ENCODE assay signal across 8 mouse cellular contexts in the genomic region with DNA sequence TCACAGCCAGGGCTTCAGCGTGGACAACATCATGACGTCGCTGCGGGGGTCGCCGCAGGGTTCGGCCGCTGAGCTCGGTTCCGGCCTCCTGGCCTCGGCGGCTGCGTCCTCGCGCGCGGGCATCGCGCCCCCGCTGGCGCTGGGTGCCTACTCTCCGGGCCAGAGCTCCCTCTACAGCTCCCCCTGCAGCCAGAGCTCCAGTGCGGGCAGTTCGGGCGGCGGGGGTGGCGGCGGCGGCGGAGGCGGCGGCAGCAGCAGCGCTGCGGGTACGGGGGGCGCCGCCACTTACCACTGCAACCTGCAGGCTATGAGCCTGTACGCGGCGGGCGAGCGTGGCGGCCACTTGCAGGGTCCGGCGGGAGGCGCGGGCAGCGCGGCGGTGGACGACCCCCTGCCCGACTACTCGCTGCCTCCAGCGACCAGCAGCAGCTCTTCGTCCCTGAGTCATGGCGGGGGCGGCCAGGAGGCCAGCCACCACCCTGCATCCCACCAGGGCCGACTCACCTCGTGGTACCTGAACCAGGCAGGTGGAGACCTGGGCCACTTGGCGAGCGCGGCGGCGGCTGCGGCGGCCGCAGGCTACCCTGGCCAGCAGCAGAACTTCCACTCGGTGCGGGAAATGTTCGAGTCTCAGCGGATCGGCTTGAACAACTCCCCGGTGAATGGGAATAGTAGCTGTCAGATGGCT. TPM values are rescaled to one million over a fixed set of nuclear protein-coding genes. Genes with fewer than 3 reads are reported as not detected.
A peak's percentile ranks its signal among the peaks of the same experiment; 100 is the strongest.
DNase-seq lines count a peak whose midpoint lies in the region; ATAC-seq and TF ChIP-seq lines count a peak whose summit lies in the region.

No protein-coding gene starts in this region.

- no peaks in the 10 kb centered on the region for H3K79me2 ChIP-seq in liver, adult 2 months (ENCODE audit: control insufficient read depth, insufficient read depth, low read length)

- H3K36me3 ChIP-seq in E14TG2a.4 (ENCODE audit: insufficient read depth, low read length) = no peaks in the 10 kb centered on the region
- H3K36me3 ChIP-seq in hindbrain, embryonic 12.5 days = no peaks in the 10 kb centered on the region
- no peaks in the 10 kb centered on the region for H3K36me3 ChIP-seq in liver, adult 2 months (ENCODE audit: control insufficient read depth, insufficient read depth, low read length)
- no peaks in the 10 kb centered on the region for H3K36me3 ChIP-seq in neural tube, embryonic 11.5 days (ENCODE audit: control insufficient read depth, insufficient read depth, low read length)

- H3K9ac ChIP-seq in hindbrain, embryonic 12.5 days = peak overlapping the region; percentile 73
- peak overlapping the region; percentile 21 for H3K9ac ChIP-seq in liver, adult 2 months (ENCODE audit: low read depth, low read length)
- H3K9ac ChIP-seq in neural tube, embryonic 11.5 days (ENCODE audit: low read length) = peak overlapping the region; percentile 79

- H3K4me1 ChIP-seq in E14TG2a.4 (replicated peaks; ENCODE audit: low read depth, low read length) = peaks cover 28% of the 10 kb centered on the region
- H3K4me1 ChIP-seq in embryonic fibroblast, embryonic 13.5 days (ENCODE audit: control insufficient read depth, insufficient read depth, low read length) = no peaks in the 10 kb centered on the region
- H3K4me1 ChIP-seq in hindbrain, embryonic 12.5 days = peaks cover 29% of the 10 kb centered on the region
- peaks cover 6% of the 10 kb centered on the region for H3K4me1 ChIP-seq in liver, adult 2 months (ENCODE audit: control insufficient read depth, insufficient read depth, low read length)
- H3K4me1 ChIP-seq in neural tube, embryonic 11.5 days (ENCODE audit: control insufficient read depth, insufficient read depth, low read length) = peaks cover 7% of the 10 kb centered on the region; the same call in 1 of the 2 replicates

- no peaks in the 10 kb centered on the region for H3K9me3 ChIP-seq in E14TG2a.4 (ENCODE audit: low read length)
- no peaks in the 10 kb centered on the region for H3K9me3 ChIP-seq in hindbrain, embryonic 12.5 days (replicated peaks)
- H3K9me3 ChIP-seq in neural tube, embryonic 11.5 days (ENCODE audit: control insufficient read depth, low read length) = no peaks in the 10 kb centered on the region

- TF ChIP-seq CTCF in E14TG2a.4 (conservative IDR thresholded peaks at IDR 0.05; ENCODE audit: low read length) = no peak
- TF ChIP-seq CTCF in embryonic fibroblast, embryonic 13.5 days (IDR thresholded peaks at IDR 0.05; ENCODE audit: borderline replicate concordance, insufficient read depth, low read length) = no peak
- peak; percentile 28; the same call in 1 of the 2 replicates for TF ChIP-seq CTCF in liver, adult 2 months (IDR thresholded peaks at IDR 0.05; ENCODE audit: low read depth, low read length)

- H3K4me3 ChIP-seq in E14TG2a.4 (replicated peaks; ENCODE audit: low read length) = peak overlapping the region; percentile 74
- peak overlapping the region; percentile 80 for H3K4me3 ChIP-seq in embryonic fibroblast, embryonic 13.5 days (ENCODE audit: insufficient read depth, low read length)
- H3K4me3 ChIP-seq in hindbrain, embryonic 12.5 days = peak overlapping the region; percentile 44
- H3K4me3 ChIP-seq in liver, adult 2 months (ENCODE audit: insufficient read depth, low read depth, low read length) = peak overlapping the region; percentile 65
- H3K4me3 ChIP-seq in neural tube, embryonic 11.5 days (ENCODE audit: low read depth, low read length) = peak overlapping the region; percentile 57

- H3K4me2 ChIP-seq in hindbrain, embryonic 12.5 days (replicated peaks) = peak overlapping the region; percentile 80
- peak overlapping the region; percentile 75 for H3K4me2 ChIP-seq in neural tube, embryonic 11.5 days (ENCODE audit: low read depth)

- TF ChIP-seq POLR2A in embryonic fibroblast, embryonic 13.5 days (IDR thresholded peaks at IDR 0.05; ENCODE audit: low read depth, low read length) = no peak
- no peak for TF ChIP-seq POLR2A in liver, adult 2 months (IDR thresholded peaks at IDR 0.05; ENCODE audit: extremely low read depth, insufficient read depth, low read length)

- DNase-seq in 416B (ENCODE audit: low read depth) = peak; percentile 52
- DNase-seq in liver, adult 2 months (ENCODE audit: extremely low read depth, low read depth, low spot score) = no peak
- no peak for DNase-seq in neural tube, embryonic 11.5 days (ENCODE audit: low spot score)
- no peak for DNase-seq in frontal cortex, postnatal 14 days (ENCODE audit: low spot score in 2 of 2)
- no peak for DNase-seq in right cerebral cortex, postnatal 14 days

- WGBS in hindbrain, embryonic 12.5 days = under 1% methylated on average over 72 of the region's 73 CpGs
- 3% methylated on average over 72 of the region's 73 CpGs for WGBS in liver, adult 2 months
- under 1% methylated on average over 68 of the region's 73 CpGs for WGBS in neural tube, embryonic 11.5 days

- H3K27me3 ChIP-seq in E14TG2a.4 (ENCODE audit: insufficient read depth, low read length) = peaks cover 91% of the 10 kb centered on the region
- H3K27me3 ChIP-seq in hindbrain, embryonic 12.5 days = peaks cover 84% of the 10 kb centered on the region
- peaks cover 40% of the 10 kb centered on the region for H3K27me3 ChIP-seq in liver, adult 2 months (ENCODE audit: control insufficient read depth, insufficient read depth, low read length)
- peaks cover 92% of the 10 kb centered on the region for H3K27me3 ChIP-seq in neural tube, embryonic 11.5 days (ENCODE audit: control insufficient read depth, insufficient read depth, low read length)

- H3K27ac ChIP-seq in embryonic fibroblast, embryonic 13.5 days (ENCODE audit: insufficient read depth, low read length) = peak overlapping the region; percentile 95
- peak overlapping the region; percentile 89 for H3K27ac ChIP-seq in hindbrain, embryonic 12.5 days
- H3K27ac ChIP-seq in liver, adult 2 months (replicated peaks; ENCODE audit: insufficient read depth, low read depth, low read length) = no peak overlapping the region
- H3K27ac ChIP-seq in neural tube, embryonic 11.5 days (ENCODE audit: low read depth, low read length) = peak overlapping the region; percentile 93

- no peak for ATAC-seq in hindbrain, embryonic 12.5 days (ENCODE audit: low FRiP score)
- ATAC-seq in neural tube, embryonic 11.5 days (ENCODE audit: insufficient read depth, low FRiP score, low TSS enrichment) = no peak

RNA-seq across cellular contexts. Expression of a gene that starts 1.8 kb away (rescaled TPM):
- 14.4 and 19.7 TPM in 2 replicates for polyA plus RNA-seq in embryonic fibroblast, embryonic 13.5 days (2011; ENCODE audit: insufficient read length, low read depth, missing spikeins)
- 11.0 and 11.5 TPM in 2 replicates for polyA plus RNA-seq in hindbrain, embryonic 12.5 days (2016; fragmentation: Nextera tagmentation; extraction: Ambion mirVana)
- 0.07 and 0.09 TPM in 2 replicates for total RNA-seq in liver, adult 2 months (2014; rRNA removed)
- 0.05 TPM in 1 of 2 replicates, not detected in the other for polyA plus RNA-seq in liver, adult 2 months (2012; rRNA removed)
- polyA plus RNA-seq in neural tube, embryonic 11.5 days (2014; fragmentation: Nextera tagmentation; extraction: Ambion mirVana) = 7.4 and 8.1 TPM in 2 replicates

Comparison
In these comparisons a context has a peak if more than half of its experiments do, and no peak if none do; other contexts are left out.
1. H3K9ac ChIP-seq: peak in every context shown above with its lines; median percentile 79 in neural tube, embryonic 11.5 days; 73 in hindbrain, embryonic 12.5 days; 21 in liver, adult 2 months.